Mouse (Mus musculus) C2C12 (cell line): ENCODE results near the gene Ctf2.

ENCODE experiments used
- CTCF ChIP-seq: IDR thresholded peaks from one replicate; pipeline ENCODE4 v1.5.1; 2011; ENCODE audit not compliant: control insufficient read depth, insufficient read depth, insufficient read length
- FOSL1 ChIP-seq: IDR thresholded peaks from one replicate; pipeline ENCODE4 v1.8.0; 2011; ENCODE audit warnings: mild to moderate bottlenecking, low read length; ENCODE audit not compliant: poor library complexity, insufficient read depth, severe bottlenecking
- MYOD1 ChIP-seq: IDR thresholded peaks from one replicate; pipeline ENCODE4 v1.6.1; 2011; ENCODE audit warnings: low read depth; ENCODE audit not compliant: control insufficient read depth, insufficient read length

DNA sequence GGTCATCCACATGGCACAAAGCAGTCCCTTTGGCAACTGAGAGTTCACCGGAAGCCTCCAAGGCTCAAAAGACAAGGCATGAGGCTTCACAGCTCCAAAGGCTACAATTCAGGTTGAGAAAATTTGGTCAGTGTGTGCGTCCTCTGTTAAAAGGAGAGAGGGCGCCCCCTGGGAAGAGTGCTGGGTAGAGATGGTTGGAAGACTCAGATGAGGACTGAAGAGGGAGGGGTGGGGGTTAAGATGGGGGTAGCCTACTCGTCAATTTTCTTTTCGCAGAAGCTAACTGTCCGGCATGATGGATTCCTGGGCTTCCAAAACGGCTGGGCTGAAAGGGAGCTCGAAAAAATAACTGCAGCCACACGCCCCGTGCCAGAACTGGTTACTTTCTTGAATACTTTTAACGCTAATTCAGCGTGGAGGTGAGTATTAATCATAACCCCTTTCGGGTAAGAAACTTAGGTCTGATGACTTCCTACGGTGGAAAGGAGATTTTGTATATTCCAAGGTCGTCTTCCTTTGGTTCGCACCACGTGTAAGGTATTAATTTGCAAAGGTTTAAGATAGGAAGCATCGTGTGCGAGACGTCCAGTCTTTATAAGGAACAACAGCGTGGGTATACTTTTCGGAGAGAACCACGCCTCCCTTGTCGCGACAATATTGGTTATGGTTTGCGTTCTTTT is 12.5 kb upstream of the Ctf2 start, which contains the start of gene Fbxl19:
- no peak for TF ChIP-seq CTCF
- TF ChIP-seq MYOD1: no peak
- no peak for TF ChIP-seq FOSL1
